Mouse (Mus musculus) spleen, adult 18-20 months (tissue): ENCODE results near the gene Pcmt1.

Source experiments
- DNase-seq, 2 experiments: peaks; one replicate each; pipeline ENCODE4 v3.0.0; 2022; ENCODE audit warnings: mixed read lengths in 2 of 2

The Pcmt1 gene

GRCm38 (mm10) chr10:7582891-7583557, 97.9 kb downstream of the Pcmt1 start:
- DNase-seq = no peak

DNA sequence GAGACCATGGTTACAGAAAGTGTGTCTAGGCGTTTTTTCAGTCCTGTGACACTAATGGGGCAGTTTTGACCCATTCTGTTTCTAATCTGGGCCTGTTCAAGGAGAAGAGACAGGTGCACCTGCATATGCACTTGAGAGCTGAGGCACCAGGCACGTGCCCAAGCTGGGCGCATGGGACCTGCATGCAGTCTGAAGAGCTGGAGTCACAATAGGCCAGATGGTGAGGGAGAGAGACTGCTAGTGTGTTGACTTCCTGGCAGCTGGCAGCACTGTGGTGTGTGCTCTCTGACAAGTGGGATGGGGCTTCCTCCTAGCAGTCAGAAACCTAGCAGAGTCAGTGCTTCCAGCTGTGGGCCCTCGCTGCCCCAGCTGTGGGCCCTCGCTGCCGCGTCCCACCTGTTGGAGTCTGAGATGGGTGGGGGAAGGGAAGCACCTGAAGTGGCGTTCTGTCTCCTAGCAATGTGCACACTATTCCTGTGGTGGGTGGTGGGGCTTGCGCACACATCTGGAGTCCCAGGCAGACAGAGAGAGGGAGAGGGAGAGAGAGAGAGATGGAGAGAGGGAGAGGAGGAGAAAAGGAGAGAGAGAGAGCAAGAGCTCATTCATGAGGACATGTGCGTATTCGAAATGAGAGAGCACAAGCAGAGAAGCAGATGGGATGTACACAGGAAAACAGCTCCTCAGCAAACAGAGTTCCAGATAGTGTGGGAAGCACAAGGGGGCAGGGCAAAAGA, 98.6 kb downstream of the Pcmt1 start:
- no peak for DNase-seq

- DNase-seq = no peak
Measured at GRCm38 (mm10) chr10:7581401-7581800, 99.5 kb downstream of the Pcmt1 start.
